Mouse (Mus musculus): ENCODE data around the gene Cenpi. TPM values are rescaled to one million over a fixed set of nuclear protein-coding genes. Genes with fewer than 3 reads are reported as not detected.
A peak's percentile ranks its signal among the peaks of the same experiment; 100 is the strongest.

Gene Cenpi
- total RNA-seq (2021): under 1 TPM in 1 of 2 experiments, not detected in 1; 0.08 TPM
- long read RNA-seq, experiment 1: 0 reads
- long read RNA-seq, experiment 2: 0 reads

DNA sequence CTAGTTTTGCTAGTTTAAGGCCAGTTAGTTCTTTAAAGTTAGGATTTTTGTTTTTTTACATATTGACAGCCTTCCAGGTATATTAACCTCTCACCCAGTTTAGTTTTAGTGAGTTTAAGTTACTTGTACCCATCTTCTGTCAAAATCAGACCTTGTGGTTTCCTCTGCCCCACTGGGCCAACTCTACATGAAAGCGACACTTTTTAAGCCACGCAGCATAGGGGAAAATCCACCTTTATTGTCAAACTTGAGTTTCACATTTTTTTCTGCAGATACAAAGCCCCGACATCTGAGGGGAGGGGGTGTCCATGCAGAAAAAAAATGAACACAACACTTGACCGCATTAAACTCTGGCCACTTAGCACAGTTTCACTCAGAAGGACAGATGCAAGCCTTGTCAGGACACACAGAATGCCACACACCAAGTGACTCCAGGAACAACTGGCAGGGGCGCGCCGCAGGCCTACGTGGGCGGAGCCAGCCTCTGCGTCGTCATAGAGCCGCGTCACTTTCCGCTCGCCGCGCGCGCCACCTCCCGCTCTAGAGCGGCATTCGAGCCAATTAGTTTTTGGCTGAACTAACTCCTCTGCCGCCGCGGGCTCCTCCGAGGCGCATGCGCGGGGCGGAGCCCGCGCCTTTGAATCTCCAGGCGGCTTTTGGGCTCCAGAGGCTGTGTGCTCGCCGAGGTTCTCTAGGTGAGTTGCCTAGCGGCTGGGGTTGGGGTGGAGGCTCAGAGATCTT, at the start of gene Cenpi:
Gene Cenpi, plus strand, starts transcription at position 551 of the 741 bp plus-strand sequence.
- H3K27ac ChIP-seq: peak within 1 kb of the TSS; percentile 86
- intact Hi-C loops (cut with DNase I): no loop called here
- TF ChIP-seq CTCF (IDR thresholded peaks at IDR 0.05): peak; percentile 17; the same call in 1 of the 2 replicates
- DNase-seq: peak; percentile 90
- peak within 1 kb of the TSS; percentile 68 for H3K4me3 ChIP-seq

- Histone ChIP-seq H3K4me3 (no peak overlapping the region), H3K27ac (no peak overlapping the region)
- intact Hi-C loops (cut with DNase I): no loop called here
- no peak for DNase-seq
- TF ChIP-seq CTCF (IDR thresholded peaks at IDR 0.05): no peak
Observed at GRCm38 (mm10) chrX:134261191-134261590, 46.7 kb upstream of the Cenpi start.

- DNase-seq: no peak
- TF ChIP-seq CTCF (IDR thresholded peaks at IDR 0.05): no peak
- intact Hi-C loops (cut with DNase I): no loop called here
- no peak overlapping the region for H3K4me3 ChIP-seq
- no peak overlapping the region for H3K27ac ChIP-seq
Observed at GRCm38 (mm10) chrX:134262129-134262528, 45.8 kb upstream of the Cenpi start.

DNA sequence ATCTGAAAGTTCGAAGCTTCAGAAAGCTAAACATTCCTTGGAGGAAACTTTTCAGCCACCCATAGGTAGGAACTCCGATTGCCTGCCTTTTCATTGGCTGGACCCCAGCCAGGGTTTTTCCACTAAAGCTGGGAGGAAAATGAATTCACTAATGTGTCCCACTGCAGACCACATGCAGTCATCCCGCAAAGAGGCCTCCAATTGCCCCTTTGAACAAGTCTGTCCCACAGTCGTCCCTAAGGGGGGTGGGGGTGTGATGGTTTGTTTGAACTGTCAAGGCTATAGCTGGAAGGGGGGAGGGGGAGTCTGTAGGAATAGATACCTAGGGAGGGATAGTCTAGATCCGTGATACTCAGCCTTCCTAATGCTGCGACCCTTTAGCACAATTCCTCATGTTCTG, 32.2 kb upstream of the Cenpi start:
- Histone ChIP-seq H3K4me3 (peak overlapping the region; percentile 69), H3K27ac (peak overlapping the region; percentile 84)
- peak; percentile 18 for DNase-seq
- intact Hi-C loops (cut with DNase I): loop anchor here (10.0 kb wide), 1 partner anchor 211 kb away; no protein-coding TSS in a partner anchor
- TF ChIP-seq CTCF (IDR thresholded peaks at IDR 0.05): no peak

GRCm38 (mm10) chrX:134276275-134277160, 31.4 kb upstream of the Cenpi start, which contains the start of gene Trmt2b:
Gene Trmt2b (minus strand): TSS chrX:134276984.
- peak within 1 kb of the TSS; percentile 84 for H3K27ac ChIP-seq
- no peak for TF ChIP-seq CTCF (IDR thresholded peaks at IDR 0.05)
- DNase-seq: peak; percentile 76
- intact Hi-C loops (cut with DNase I): loop anchor here (10.0 kb wide), 1 partner anchor 212 kb away; no protein-coding TSS in a partner anchor
- peak within 1 kb of the TSS; percentile 69 for H3K4me3 ChIP-seq

DNA sequence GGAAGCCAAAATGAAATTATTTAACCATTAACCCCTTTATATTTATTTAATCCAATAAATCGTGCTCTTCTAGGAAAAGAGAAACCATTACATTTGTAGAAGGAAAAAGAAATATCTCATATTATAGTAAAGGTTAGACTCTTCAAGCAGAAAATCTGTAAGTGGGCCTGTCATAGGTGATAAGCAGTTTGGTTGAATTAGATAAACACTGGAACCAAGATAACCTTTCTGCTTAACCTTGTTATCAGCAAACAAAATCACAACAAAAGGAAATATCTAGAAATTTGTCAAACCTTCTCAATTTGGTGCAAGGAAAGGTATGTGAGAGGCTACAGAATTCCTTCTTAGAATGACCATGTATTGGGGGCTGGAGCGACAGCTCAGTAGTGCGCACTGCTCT, 27.4 kb upstream of the Cenpi start:
- DNase-seq: no peak
- Histone ChIP-seq H3K4me3 (no peak overlapping the region), H3K27ac (no peak overlapping the region)
- no peak for TF ChIP-seq CTCF (IDR thresholded peaks at IDR 0.05)
- intact Hi-C loops (cut with DNase I): no loop called here

DNA sequence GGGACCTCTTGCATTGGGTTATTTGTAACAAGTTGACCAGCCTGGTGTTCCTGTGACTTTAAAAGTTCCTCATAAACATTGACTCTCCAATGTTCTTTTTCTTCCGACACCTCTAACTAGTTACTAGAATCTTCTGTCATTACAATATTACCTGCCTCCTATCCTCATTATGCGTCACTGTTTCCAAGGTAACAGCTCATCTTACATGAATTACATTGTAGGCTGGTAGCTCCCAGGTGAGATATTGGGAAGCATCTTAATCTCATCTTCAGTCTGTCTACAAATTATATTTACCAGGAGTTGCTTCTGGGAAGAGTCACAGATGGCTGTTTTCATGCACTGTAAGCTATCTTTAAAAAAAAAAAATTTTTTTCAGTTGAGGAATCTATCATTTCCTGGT, 22.8 kb upstream of the Cenpi start:
- H3K4me3 ChIP-seq: no peak overlapping the region
- no peak for TF ChIP-seq CTCF (IDR thresholded peaks at IDR 0.05)
- DNase-seq: no peak
- H3K27ac ChIP-seq: no peak overlapping the region
- intact Hi-C loops (cut with DNase I): no loop called here

GRCm38 (mm10) chrX:134285791-134286190, 22.1 kb upstream of the Cenpi start:
- no peak for DNase-seq
- no peak for TF ChIP-seq CTCF (IDR thresholded peaks at IDR 0.05)
- no peak overlapping the region for H3K27ac ChIP-seq
- H3K4me3 ChIP-seq: no peak overlapping the region
- intact Hi-C loops (cut with DNase I): no loop called here

DNA sequence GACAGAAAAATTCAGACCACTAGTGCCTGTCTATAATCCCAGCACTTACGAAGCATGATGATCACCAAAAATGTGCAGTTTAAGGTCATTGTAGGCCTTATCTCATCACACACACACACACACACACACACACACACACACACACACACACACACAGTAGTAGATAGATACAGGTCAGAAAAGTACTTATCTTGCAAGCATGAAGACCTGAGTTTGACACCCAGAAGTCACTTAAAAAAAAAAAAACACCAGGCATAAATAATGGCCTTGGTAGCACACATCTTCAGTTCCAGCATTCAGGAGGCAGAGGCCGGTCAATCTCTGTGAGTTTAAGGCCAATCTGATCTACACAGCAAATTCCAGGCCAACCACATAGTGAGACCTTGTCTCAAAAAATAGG, 20.6 kb upstream of the Cenpi start:
- intact Hi-C loops (cut with DNase I): no loop called here
- no peak overlapping the region for H3K4me3 ChIP-seq
- DNase-seq: no peak
- no peak overlapping the region for H3K27ac ChIP-seq
- TF ChIP-seq CTCF (IDR thresholded peaks at IDR 0.05): no peak

- no peak for TF ChIP-seq CTCF (IDR thresholded peaks at IDR 0.05)
- intact Hi-C loops (cut with DNase I): loop anchor here (10.0 kb wide), 1 partner anchor 48 kb away; no protein-coding TSS in a partner anchor
- DNase-seq: peak; percentile 19
- H3K4me3 ChIP-seq: peak overlapping the region; percentile 60
- no peak overlapping the region for H3K27ac ChIP-seq
Observed at GRCm38 (mm10) chrX:134296301-134296700, 11.6 kb upstream of the Cenpi start.

DNA sequence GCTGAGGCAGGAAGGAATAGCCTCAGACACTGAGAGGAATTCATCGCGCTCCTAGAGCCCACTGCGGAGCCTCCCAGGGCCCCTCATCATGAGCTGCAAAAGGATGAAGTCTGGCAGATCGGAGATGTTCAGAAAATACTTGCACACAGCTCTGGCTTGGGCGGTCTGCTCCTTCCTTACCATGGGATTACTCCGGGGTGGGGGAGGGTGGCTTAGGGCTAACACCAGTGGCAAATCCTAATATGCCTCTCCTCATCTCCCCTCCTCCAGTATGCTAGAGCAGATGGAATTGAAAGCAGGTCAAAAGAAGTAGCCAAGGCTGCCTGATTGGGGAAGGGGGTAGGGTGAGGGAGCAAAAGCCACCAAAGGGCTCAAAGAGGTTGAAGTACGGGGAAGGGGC, 11.1 kb upstream of the Cenpi start:
- no peak for TF ChIP-seq CTCF (IDR thresholded peaks at IDR 0.05)
- peak overlapping the region; percentile 60 for H3K4me3 ChIP-seq
- intact Hi-C loops (cut with DNase I): loop anchor here (10.0 kb wide), 1 partner anchor 48 kb away; no protein-coding TSS in a partner anchor
- no peak overlapping the region for H3K27ac ChIP-seq
- DNase-seq: no peak

- H3K27ac ChIP-seq: no peak overlapping the region
- peak overlapping the region; percentile 60; the same call in 1 of the 2 replicates for H3K4me3 ChIP-seq
- intact Hi-C loops (cut with DNase I): loop anchor here (10.0 kb wide), 1 partner anchor 48 kb away; no protein-coding TSS in a partner anchor
- DNase-seq: no peak
- TF ChIP-seq CTCF (IDR thresholded peaks at IDR 0.05): no peak
Observed at GRCm38 (mm10) chrX:134297195-134297594, 10.7 kb upstream of the Cenpi start.

DNA sequence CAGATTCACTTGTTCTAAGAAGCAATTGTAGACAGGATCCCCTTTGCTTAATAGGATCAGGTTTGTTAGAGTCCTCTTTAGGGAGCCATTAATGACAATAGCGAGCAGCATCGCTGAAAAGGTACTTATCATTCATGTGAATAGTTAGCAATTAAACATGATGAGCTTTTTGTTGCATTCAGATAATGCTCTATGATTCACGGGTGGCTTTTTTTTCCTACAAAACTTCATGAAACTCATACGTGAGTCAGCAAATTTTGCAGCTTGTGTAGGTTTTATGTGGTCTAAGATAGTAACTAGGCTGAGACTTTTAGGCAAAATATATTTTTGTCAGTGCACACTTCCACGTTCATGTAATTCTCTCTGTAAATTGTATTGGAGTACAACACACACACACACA, 7.7 kb upstream of the Cenpi start:
- Histone ChIP-seq H3K4me3 (no peak overlapping the region), H3K27ac (no peak overlapping the region)
- no peak for TF ChIP-seq CTCF (IDR thresholded peaks at IDR 0.05)
- no peak for DNase-seq
- intact Hi-C loops (cut with DNase I): no loop called here

All from gastrocnemius, adult 2 months (tissue).